Mouse (Mus musculus): ENCODE measurements around the gene Efnb2. TPM values are rescaled to one million over a fixed set of nuclear protein-coding genes. Genes with fewer than 3 reads are reported as not detected.

The Efnb2 gene
- polyA plus RNA-seq, 1 experiment from 2014 or later: 8.0 TPM

DNA sequence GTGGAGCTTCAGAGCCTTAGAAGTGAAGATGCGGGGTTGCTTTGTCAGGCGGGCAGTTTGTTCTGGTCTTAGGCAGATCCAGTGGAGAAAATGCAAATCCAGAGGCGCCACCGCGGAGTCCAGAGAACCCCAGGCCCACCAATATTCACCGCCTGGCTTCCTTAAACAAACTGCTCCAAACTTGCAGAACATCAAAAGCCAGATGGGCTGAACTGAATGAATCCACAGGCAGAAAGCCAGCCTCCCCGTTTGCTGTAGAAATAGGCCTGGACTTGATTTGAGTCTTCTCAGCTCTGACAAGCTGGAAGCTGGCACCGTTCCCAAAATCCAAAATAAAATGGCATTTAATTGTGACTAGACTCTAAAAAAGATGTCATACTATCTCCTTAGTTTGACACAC, 11.1 kb downstream of the Efnb2 start:
- WGBS: 77% methylated on average over 8 of the region's 8 CpGs
- H3K36me3 ChIP-seq (ENCODE audit: control insufficient read depth, insufficient read depth, low read length): no peaks in the 10 kb centered on the region
- H3K9me3 ChIP-seq (ENCODE audit: control insufficient read depth, low read length): no peaks in the 10 kb centered on the region
- H3K4me2 ChIP-seq: no peak overlapping the region
- H3K27me3 ChIP-seq (replicated peaks; ENCODE audit: control insufficient read depth, insufficient read depth, low read length): no peaks in the 10 kb centered on the region
- H3K27ac ChIP-seq (ENCODE audit: low read depth, low read length): no peak overlapping the region
- ATAC-seq (replicated peaks; ENCODE audit: low FRiP score) (no peak), DNase-seq (ENCODE audit: low spot score) (no peak)
- no peaks in the 10 kb centered on the region for H3K4me1 ChIP-seq (replicated peaks; ENCODE audit: control insufficient read depth, insufficient read depth, low read length)
- H3K4me3 ChIP-seq (ENCODE audit: low read depth, low read length): no peak overlapping the region
- no peak overlapping the region for H3K9ac ChIP-seq (ENCODE audit: low read depth, low read length)

DNA sequence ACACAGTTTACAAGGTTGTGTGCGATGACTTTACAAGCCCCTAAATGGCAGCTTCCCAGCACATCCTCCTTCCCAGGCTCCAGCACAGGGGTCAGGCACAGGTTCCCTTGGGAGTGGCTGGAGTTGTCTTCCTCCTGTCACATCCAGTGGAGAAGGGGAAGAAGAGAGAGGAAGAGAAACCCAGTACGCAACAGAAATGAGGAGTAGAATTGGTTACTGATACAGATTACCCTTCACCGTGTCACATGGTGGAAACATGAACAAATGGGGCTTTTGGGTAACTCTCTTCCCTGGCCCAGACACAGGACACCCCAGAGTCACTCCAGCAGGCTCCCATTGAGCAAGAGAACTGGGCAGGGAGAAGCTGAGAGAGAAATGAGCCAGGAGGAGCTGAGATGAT, 11.5 kb downstream of the Efnb2 start:
- Histone ChIP-seq H3K4me3 (ENCODE audit: low read depth, low read length) (no peak overlapping the region), H3K27me3 (replicated peaks; ENCODE audit: control insufficient read depth, insufficient read depth, low read length) (no peaks in the 10 kb centered on the region), H3K27ac (ENCODE audit: low read depth, low read length) (no peak overlapping the region), H3K4me1 (replicated peaks; ENCODE audit: control insufficient read depth, insufficient read depth, low read length) (no peaks in the 10 kb centered on the region), H3K4me2 (no peak overlapping the region), H3K36me3 (ENCODE audit: control insufficient read depth, insufficient read depth, low read length) (no peaks in the 10 kb centered on the region), H3K9ac (ENCODE audit: low read depth, low read length) (no peak overlapping the region), H3K9me3 (ENCODE audit: control insufficient read depth, low read length) (no peaks in the 10 kb centered on the region)
- DNase-seq (ENCODE audit: low spot score) (no peak), ATAC-seq (replicated peaks; ENCODE audit: low FRiP score) (no peak)
- WGBS: 83% methylated on average over 3 of the region's 3 CpGs

DNA sequence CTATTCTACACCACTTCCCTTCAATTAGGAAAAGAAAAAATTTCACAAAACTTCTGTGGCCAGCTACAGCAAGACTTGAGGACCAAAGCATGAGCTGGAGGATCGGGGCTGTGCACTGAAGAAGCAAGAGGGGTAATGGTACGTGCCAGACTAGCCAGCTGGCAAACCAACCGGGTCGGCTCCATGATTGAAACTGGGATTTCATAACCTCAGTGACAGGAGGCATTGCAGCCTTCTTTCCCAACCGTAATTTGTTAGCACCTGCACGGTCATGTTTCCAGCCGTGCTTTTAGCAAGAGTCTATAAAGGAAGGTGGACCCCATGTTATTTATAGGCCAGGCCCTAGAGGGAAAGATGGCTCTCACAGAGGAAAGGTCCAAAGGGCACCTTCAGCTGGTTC, 12.4 kb downstream of the Efnb2 start:
- DNase-seq (ENCODE audit: low spot score): no peak
- no peaks in the 10 kb centered on the region for H3K36me3 ChIP-seq (ENCODE audit: control insufficient read depth, insufficient read depth, low read length)
- H3K9ac ChIP-seq (ENCODE audit: low read depth, low read length): no peak overlapping the region
- H3K27ac ChIP-seq (ENCODE audit: low read depth, low read length): no peak overlapping the region
- no peaks in the 10 kb centered on the region for H3K9me3 ChIP-seq (ENCODE audit: control insufficient read depth, low read length)
- H3K27me3 ChIP-seq (replicated peaks; ENCODE audit: control insufficient read depth, insufficient read depth, low read length): no peaks in the 10 kb centered on the region
- no peaks in the 10 kb centered on the region for H3K4me1 ChIP-seq (replicated peaks; ENCODE audit: control insufficient read depth, insufficient read depth, low read length)
- no peak overlapping the region for H3K4me2 ChIP-seq
- 83% methylated on average over 7 of the region's 7 CpGs for WGBS
- no peak overlapping the region for H3K4me3 ChIP-seq (ENCODE audit: low read depth, low read length)
- no peak for ATAC-seq (replicated peaks; ENCODE audit: low FRiP score)

GRCm38 (mm10) chr8:8647824-8648223, 13.2 kb downstream of the Efnb2 start:
- H3K4me2 ChIP-seq: no peak overlapping the region
- ATAC-seq (replicated peaks; ENCODE audit: low FRiP score): no peak
- no peak overlapping the region for H3K9ac ChIP-seq (ENCODE audit: low read depth, low read length)
- H3K36me3 ChIP-seq (ENCODE audit: control insufficient read depth, insufficient read depth, low read length): no peaks in the 10 kb centered on the region
- no peaks in the 10 kb centered on the region for H3K27me3 ChIP-seq (replicated peaks; ENCODE audit: control insufficient read depth, insufficient read depth, low read length)
- no peak for DNase-seq (ENCODE audit: low spot score)
- no peak overlapping the region for H3K4me3 ChIP-seq (ENCODE audit: low read depth, low read length)
- H3K4me1 ChIP-seq (replicated peaks; ENCODE audit: control insufficient read depth, insufficient read depth, low read length): no peaks in the 10 kb centered on the region
- 73% methylated on average over 7 of the region's 7 CpGs for WGBS
- no peak overlapping the region for H3K27ac ChIP-seq (ENCODE audit: low read depth, low read length)
- no peaks in the 10 kb centered on the region for H3K9me3 ChIP-seq (ENCODE audit: control insufficient read depth, low read length)

DNA sequence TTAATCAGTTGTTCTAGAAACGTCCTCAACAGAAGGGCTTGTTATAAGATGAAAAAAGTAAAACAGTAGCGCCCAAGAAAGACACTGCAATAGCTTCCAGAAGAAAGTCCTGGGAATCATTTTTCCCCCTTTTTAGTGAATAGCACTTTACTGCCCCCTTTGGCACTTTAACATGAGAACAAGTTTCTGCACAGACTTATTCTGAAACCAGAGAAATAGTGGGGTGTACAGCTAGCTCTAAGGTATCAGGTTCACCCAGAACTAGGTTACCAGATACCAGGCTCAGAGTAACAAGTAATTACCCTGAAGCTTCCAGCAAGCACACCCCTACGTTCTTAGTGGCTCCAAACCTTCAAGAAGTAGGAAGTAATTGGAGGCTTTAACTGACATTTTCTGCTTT, 13.7 kb downstream of the Efnb2 start:
- Histone ChIP-seq H3K9me3 (ENCODE audit: control insufficient read depth, low read length) (no peaks in the 10 kb centered on the region), H3K9ac (ENCODE audit: low read depth, low read length) (no peak overlapping the region), H3K27ac (ENCODE audit: low read depth, low read length) (no peak overlapping the region), H3K36me3 (ENCODE audit: control insufficient read depth, insufficient read depth, low read length) (no peaks in the 10 kb centered on the region), H3K4me2 (no peak overlapping the region), H3K4me1 (replicated peaks; ENCODE audit: control insufficient read depth, insufficient read depth, low read length) (no peaks in the 10 kb centered on the region), H3K4me3 (ENCODE audit: low read depth, low read length) (no peak overlapping the region), H3K27me3 (replicated peaks; ENCODE audit: control insufficient read depth, insufficient read depth, low read length) (no peaks in the 10 kb centered on the region)
- DNase-seq (ENCODE audit: low spot score) (no peak), ATAC-seq (replicated peaks; ENCODE audit: low FRiP score) (no peak)
- 73% methylated on average over 3 of the region's 3 CpGs for WGBS

DNA sequence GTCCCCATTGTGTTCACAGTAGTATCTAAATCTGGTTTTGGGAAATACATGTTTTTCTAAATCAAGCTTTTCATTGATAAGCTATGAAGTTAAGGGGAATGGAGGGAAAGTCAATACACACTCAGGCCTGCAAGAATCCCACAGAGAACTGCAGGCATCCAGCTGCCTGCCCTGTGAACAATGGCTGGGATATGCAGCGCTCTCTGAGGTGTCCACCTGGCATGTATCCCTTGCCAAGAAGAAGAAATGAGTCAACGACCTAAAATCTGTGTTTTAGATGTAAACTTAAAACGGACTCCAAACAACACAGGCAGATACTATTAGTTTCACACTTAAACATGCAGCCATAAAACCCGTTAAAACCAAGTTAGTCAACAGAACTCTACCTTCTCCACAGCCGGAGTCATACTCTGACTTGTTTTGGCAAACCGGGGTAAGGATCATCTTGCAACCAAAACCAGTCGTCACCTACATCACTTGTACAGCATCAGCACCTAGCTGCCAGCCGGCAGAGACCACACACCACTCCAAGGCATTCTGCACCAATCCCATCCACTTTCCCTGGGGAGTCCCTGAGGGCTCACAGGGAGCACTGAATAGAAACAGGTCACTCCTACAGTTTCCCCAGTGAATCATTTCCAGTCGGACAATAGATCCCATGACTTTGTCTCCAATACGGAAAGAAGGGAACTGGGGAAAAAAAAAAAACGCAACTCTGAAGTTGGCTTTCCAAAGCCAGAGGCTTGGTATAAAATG, 16.7 kb downstream of the Efnb2 start:
- 83% methylated on average over 11 of the region's 11 CpGs for WGBS

GRCm38 (mm10) chr8:8640264-8640588, 20.8 kb downstream of the Efnb2 start:
- Histone ChIP-seq H3K4me1 (replicated peaks; ENCODE audit: control insufficient read depth, insufficient read depth, low read length) (no peaks in the 10 kb centered on the region), H3K4me3 (ENCODE audit: low read depth, low read length) (no peak overlapping the region), H3K27ac (ENCODE audit: low read depth, low read length) (no peak overlapping the region), H3K9ac (ENCODE audit: low read depth, low read length) (no peak overlapping the region), H3K9me3 (ENCODE audit: control insufficient read depth, low read length) (no peaks in the 10 kb centered on the region), H3K27me3 (replicated peaks; ENCODE audit: control insufficient read depth, insufficient read depth, low read length) (no peaks in the 10 kb centered on the region), H3K36me3 (ENCODE audit: control insufficient read depth, insufficient read depth, low read length) (no peaks in the 10 kb centered on the region), H3K4me2 (no peak overlapping the region)
- DNase-seq (ENCODE audit: low spot score): no peak
- WGBS: 42% methylated on average over 4 of the region's 4 CpGs
- ATAC-seq (replicated peaks; ENCODE audit: low FRiP score): no peak

More for the DNA sequence above, 16.7 kb downstream of the Efnb2 start:
- no peak for DNase-seq (ENCODE audit: low spot score)
- Histone ChIP-seq H3K27me3 (replicated peaks; ENCODE audit: control insufficient read depth, insufficient read depth, low read length) (no peaks in the 10 kb centered on the region), H3K4me3 (ENCODE audit: low read depth, low read length) (no peak overlapping the region), H3K36me3 (ENCODE audit: control insufficient read depth, insufficient read depth, low read length) (no peaks in the 10 kb centered on the region), H3K9ac (ENCODE audit: low read depth, low read length) (no peak overlapping the region), H3K4me1 (replicated peaks; ENCODE audit: control insufficient read depth, insufficient read depth, low read length) (no peaks in the 10 kb centered on the region), H3K9me3 (ENCODE audit: control insufficient read depth, low read length) (no peaks in the 10 kb centered on the region), H3K4me2 (no peak overlapping the region), H3K27ac (ENCODE audit: low read depth, low read length) (no peak overlapping the region)
- no peak for ATAC-seq (replicated peaks; ENCODE audit: low FRiP score)

- Histone ChIP-seq H3K27ac (ENCODE audit: low read depth, low read length) (no peak overlapping the region), H3K4me1 (replicated peaks; ENCODE audit: control insufficient read depth, insufficient read depth, low read length) (no peaks in the 10 kb centered on the region), H3K4me3 (ENCODE audit: low read depth, low read length) (no peak overlapping the region), H3K4me2 (no peak overlapping the region), H3K36me3 (ENCODE audit: control insufficient read depth, insufficient read depth, low read length) (no peaks in the 10 kb centered on the region), H3K27me3 (replicated peaks; ENCODE audit: control insufficient read depth, insufficient read depth, low read length) (no peaks in the 10 kb centered on the region), H3K9ac (ENCODE audit: low read depth, low read length) (no peak overlapping the region), H3K9me3 (ENCODE audit: control insufficient read depth, low read length) (no peaks in the 10 kb centered on the region)
- 65% methylated on average over 8 of the region's 8 CpGs for WGBS
- no peak for DNase-seq (ENCODE audit: low spot score)
- no peak for ATAC-seq (replicated peaks; ENCODE audit: low FRiP score)
Observed at GRCm38 (mm10) chr8:8639569-8640263, 21.3 kb downstream of the Efnb2 start.

- Histone ChIP-seq H3K27me3 (replicated peaks; ENCODE audit: control insufficient read depth, insufficient read depth, low read length) (no peaks in the 10 kb centered on the region), H3K9me3 (ENCODE audit: control insufficient read depth, low read length) (no peaks in the 10 kb centered on the region), H3K27ac (ENCODE audit: low read depth, low read length) (no peak overlapping the region), H3K36me3 (ENCODE audit: control insufficient read depth, insufficient read depth, low read length) (no peaks in the 10 kb centered on the region), H3K4me3 (ENCODE audit: low read depth, low read length) (no peak overlapping the region), H3K4me1 (replicated peaks; ENCODE audit: control insufficient read depth, insufficient read depth, low read length) (no peaks in the 10 kb centered on the region), H3K4me2 (no peak overlapping the region), H3K9ac (ENCODE audit: low read depth, low read length) (no peak overlapping the region)
- no peak for ATAC-seq (replicated peaks; ENCODE audit: low FRiP score)
- WGBS: 81% methylated on average over 7 of the region's 7 CpGs
- no peak for DNase-seq (ENCODE audit: low spot score)
Observed at GRCm38 (mm10) chr8:8631394-8631793, 29.6 kb downstream of the Efnb2 start.
